Mouse (Mus musculus): ENCODE measurements at regions not wholly inside any gene's neighbourhood (a gene's known extent, or its start where the extent isn't known, plus 50 kb on each side); places are given as distances from the start of the nearest gene placed in this dataset.
"Not testable (repeated sequence)": the region's sequence is repeated elsewhere in the genome, so short reads cannot be mapped to it uniquely, and the experiment has no call there.

DNA sequence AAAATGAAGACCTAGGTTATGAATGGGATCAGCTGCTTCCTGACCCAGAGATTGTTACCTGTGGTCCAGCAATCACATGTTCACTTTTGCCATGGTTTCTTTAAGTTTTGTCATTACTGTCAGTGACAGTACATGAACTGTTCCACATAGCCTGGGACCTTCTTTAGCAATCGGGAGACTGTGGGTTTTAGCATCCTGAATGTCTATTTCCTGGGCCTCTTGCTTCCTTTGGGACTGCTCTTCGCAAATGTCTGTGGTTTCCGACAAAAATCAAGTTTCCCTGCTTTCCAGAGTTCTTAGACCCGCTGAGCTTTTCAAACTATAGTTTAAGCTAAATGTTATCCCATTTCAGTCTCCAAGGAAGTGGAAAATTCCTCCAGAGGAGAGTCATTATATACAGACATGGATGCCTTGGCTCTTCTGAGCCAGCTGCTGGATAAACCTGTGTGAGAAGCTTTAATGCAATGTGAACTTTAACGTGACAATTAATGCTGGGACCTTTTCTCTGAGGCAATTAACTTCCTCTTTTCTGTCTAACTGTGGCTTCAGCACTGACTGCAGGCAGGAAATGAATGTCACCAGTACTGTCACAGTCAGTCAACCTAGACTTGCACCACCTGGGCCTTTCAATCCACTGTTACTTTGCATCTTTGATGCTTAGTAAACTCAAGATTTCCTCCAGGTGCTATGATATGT, 847.0 kb downstream of the Ets1 start:
- DNase-seq: no peak

DNA sequence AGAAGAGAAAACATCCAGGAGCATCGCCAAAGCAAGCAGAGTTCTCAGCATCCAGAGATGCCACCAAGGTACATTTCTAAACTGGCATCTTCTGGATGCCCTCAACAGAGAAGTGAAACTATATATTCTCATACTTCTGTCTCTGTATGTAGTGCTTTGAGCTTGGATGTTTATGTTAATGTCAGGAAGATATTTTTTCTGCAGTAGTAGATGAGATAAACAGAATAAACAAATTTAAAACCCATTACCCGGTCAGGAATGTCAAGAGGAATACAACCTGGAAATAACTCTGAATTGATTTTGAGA, 847.5 kb downstream of the Ets1 start:
- no peak for DNase-seq

DNA sequence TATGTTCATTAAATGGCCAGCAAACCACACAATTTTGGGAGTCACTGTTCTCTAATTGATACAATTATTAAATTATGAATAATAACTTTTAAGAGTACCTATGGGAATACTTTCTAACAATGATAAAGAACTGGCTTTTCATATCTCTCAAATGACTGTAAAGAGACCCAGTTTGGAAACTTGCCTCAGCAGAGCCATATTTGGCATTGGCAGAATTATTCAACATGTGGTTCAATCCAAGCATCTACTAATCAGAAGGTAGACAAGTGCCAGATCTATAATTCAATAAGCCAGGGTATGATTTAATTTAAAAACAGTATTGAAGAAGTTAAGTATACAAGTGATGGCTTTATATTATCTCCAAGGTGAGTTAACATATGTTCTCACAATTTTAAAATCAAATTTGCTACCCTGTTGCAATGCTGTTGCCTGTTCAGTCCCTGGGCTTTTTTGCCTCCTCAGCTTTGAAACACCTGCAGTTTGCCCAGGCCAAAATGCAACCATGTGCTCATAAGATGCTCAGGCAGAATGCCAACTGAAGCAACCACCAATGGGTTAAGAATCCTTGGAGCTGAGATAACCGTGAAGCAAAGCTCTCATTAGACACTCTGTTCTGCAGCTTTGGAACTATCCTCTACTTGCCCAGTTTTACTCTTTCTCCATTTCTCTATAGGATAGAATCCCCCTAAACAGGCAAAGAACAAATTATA, 897.2 kb downstream of the Ets1 start:
- no peak for DNase-seq

DNA sequence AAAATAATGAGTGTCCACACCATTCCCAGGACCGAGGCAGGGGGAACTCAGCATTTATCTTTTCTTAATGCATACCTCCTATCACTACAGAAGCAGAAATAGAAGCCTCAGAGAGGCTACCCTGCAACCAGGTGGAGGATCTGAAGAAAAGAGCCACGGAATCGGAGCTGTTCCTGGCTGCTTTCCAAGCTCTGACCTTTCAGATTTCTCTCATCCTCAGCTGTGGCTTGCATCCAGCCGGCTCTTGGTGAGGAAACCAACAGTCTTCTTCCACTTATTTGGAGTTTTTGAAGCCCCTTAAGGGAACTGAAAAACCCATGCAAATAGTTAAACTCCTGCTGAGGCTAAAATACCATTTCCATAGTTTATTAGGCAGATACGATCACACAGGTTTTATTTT, 907.3 kb downstream of the Ets1 start:
- peak; percentile 11 for DNase-seq

DNA sequence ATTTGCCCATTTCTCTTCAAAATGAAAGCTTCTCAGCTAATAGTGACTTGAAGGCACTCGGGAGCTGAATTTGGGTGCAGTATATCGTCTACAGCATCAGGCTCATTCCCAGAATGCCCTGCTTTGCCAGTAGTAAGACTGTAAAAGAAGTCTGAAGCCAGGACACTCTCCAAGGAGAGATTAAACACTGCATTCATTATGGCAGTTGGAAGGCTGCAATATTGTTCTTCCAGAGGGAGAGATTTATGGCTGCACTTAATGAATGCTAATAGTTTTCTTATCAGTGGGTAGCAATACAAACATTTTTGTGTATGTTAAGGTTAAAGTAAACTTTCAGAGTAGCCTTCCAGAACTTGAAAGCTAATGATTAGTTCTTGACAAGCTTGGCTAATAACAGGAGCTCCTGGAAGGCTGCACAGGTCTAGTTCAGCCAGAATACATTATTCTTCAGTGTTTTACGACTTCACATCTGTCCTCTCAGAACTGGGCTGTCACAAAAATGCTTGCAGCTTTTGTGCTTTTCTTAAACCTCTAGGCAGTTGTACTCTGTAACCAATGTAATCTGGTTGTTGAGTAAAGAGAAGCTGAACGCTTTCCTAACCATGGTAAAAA, 910.2 kb downstream of the Ets1 start:
- no peak for DNase-seq

DNA sequence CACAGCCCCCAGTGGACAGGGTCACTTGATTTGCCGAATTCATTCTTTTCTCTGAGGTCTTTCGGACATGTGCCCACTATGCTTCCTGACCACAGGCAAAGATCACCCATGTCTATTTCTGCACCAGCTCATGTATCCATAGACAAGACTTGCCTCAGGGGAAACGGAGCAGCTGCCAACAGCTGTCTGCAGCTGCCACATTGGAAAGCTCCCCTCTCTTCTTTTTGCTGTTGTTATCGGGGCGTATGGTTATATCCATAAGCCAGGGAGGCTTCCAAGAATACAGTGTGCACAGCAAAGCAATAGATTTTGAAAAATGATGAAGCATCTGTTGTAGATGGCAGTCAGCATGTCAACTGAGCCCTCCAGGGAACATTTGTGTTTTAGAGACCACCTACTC, 913.4 kb downstream of the Ets1 start:
- no peak for DNase-seq

DNA sequence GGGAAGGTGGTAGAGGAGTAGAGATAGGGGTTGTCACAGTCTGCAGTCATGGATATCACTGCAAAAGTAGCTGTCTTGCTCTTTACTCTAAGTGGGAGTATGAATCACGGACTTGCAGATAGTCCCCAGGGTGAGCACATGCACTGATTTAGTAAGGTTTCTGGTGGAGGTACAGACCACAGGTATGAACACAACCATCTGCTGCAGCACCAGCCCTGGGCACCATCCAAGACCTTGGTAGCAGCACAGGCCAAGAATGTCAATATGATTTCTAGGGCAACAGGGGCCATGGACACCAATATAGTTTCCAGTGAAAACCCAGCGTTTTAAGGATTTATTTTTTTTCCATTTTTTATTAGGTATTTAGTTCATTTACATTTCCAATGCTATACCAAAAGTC, 913.7 kb upstream of the Kirrel3 start:
- no peak for DNase-seq

DNA sequence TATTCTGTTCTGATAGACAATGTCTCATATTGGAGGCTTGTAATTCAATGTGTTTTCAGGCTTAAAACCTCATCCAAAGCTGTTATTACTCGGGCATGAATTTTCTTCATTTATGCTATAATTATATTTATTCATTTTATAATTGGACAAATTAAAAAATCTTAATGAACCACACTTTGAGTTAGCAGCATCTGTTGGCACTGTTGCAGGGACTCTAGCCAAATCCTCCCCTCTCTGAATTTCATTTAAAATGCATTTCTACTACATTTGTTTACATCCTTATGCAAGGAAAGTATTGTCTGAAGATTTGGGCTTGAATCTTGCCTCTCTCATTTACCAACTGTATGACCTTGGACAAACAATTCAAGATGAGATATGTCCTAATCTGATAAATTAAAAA, 874.2 kb upstream of the Kirrel3 start:
- no peak for DNase-seq

DNA sequence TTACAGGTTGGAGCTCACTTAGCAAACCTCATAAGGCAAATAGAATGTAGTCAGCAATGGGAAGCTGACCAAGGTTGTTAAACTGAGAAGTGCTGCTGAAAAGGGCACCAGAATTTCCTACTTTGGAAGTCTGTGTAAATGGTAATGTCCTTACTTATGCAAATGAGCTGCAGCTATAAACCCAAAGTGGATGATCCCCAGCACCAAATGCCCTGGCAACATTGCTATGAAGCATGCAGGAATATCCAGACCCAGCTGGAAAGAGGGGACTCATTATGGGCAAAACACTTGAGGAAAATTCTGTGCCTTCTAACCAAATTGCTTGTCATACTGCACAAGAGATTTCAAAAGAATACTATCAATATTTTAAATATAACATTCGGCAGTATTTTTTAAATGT, 861.3 kb upstream of the Kirrel3 start:
- no peak for DNase-seq

DNA sequence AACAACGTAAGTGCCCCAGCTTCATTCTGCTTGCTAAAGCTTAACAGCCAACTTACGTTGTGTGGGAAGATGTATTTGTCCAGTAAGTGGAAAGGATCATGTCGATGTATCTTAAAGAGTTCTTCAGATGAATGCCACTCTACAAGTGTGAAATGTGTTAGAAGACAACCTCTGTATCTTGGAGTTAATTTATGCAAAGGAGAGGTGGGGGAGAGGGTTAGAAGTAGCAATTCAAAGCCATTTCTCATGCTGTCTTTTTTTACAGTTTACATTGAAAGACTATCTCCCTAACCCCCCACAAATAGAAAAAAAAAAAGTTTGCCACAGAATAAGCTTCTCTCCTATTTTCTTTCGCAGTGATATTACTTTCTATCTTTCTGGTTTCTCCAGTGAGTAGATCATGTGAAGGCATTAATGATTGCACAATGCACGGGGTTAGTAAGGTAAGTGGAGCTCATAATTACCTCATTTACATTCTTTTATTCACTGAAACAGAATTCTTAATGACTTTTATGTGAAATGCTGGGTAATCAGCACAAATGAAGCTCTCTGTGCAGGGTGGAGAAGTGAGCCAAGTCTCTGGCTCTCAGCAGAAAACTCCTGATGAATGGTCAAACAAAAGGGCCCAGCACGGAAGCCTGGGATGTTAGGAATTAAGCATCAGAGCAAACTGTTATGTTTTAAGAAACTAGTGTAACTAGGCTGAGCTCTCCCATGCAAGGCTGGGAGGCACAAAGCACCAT, 855.8 kb upstream of the Kirrel3 start:
- DNase-seq: no peak

DNA sequence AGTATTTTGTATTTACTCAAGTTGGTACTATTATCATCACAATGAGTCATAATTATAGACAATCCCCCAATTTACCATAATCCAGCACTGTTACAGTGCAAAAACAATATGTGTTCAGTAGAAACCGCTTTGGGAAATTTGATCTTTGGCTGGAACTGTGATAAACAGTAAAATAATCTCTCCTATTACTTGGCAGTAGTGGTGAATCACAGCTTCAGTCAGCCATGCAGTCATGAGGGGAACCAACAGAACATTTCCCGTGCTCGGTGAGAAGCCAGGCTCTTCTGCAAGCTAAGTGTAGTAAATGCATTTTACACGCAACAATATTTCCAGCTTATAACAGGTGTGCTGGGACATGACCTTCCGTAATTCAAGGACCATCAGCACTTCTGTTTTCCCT, 822.7 kb upstream of the Kirrel3 start:
- no peak for DNase-seq

DNA sequence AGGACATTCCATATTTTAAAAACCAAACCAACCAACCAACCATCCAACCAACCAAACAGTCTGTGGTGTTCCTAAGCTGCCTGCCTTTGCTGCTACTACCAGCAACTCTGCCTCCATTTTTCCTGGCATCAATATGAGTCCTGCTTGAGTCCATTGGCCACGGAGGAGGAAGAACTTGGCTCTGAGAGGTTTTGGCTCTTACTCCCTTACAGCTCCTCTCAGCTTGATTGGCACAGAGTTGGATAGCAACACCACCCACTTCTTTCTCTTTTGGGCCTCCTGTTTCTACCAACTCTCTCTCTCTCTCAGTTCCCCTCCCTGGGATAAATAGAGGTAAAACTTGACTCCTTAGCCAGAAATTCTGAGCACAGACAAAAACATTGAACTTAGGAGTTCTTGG, 804.6 kb upstream of the Kirrel3 start:
- no peak for DNase-seq

DNA sequence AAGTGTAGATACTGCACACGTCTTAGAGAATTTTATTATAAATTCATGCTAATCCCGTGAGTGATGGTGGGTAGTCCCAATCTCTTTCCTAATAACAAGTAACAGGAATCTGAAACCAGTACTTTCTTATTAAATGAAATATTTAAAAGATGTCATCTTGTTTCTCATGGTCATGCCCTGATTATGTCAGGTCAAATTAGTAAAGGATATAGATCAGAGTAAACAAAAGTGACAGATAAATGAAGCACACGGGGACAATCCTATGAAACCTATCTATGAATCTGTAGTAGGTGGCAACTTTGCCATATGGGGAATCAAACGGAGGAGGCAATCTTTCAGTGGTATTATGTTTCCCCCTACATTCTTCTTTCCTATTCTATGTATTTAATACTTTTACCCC, 794.0 kb upstream of the Kirrel3 start:
- DNase-seq: no peak

DNA sequence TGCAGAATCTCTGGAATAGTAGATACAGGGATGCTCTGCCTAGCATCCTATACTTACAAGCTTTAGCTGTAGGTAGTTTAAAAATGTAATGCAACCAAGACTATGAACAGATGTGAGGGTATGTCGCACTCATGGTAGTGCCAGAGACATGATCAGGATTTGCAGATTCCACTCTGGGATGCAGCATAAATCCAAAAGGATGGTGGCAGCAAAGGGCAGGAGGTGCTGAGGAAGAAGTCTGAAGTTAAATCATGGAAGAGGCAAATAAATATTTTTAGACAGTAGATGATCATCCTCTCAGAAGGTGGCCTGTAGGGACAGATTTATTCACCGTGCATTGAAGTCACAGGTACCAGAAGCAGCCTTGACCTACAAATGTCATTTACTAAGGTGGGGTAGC, 768.1 kb upstream of the Kirrel3 start:
- no peak for DNase-seq

DNA sequence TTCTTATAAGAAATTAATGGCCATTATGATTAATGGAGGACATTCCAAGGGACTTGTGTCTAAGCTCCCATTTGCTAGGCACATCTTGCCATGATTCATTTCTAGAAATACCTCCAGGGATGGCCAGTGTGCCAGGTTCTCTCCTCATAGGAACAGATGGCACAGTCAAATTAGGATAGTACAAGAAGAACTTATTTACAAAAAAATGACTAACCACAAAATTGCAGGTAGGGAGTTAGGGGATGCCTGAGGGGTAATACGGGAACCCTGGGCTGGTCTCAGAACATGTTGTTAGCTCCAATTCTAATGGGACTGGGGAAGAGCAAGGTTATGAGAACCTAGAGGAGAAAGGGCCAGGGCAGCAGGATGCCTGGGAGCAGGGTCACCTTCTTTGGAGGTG, 760.9 kb upstream of the Kirrel3 start:
- DNase-seq: no peak

DNA sequence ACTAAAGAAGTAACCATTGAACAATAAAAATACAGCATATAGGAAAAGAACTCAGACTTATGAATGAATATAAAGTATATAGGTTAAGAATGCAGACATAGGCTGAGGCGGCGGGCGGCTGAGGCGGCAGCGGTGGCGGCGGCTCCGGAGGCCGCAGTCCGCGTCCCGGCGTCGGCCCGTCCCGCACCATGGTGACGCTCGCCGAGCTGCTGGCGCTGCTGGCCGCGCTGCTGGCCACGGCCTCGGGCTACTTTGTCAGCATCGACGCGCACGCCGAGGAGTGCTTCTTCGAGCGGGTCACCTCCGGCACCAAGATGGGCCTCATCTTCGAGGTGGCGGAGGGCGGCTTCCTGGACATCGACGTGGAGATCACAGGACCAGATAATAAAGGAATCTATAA, 757.6 kb upstream of the Kirrel3 start:
- DNase-seq: not testable (repeated sequence)

DNA sequence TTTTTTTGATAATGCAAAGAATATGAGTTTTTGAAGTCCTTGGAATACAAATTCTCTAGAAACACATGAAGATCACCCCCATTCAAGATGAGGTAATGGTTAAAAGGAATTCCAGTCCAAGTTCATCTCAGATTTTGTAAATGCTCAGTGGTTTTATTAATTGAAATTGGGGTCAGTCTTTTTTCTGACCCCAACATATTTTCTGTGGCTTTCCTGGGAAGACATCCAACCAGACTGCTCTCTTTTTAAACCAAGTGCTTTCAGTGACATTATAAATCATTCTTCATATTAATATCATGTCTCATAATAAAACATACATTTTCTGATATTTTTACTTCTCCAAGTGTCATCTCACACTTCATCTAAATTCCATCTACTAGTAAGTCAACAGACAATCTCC, 725.0 kb upstream of the Kirrel3 start:
- no peak for DNase-seq

DNA sequence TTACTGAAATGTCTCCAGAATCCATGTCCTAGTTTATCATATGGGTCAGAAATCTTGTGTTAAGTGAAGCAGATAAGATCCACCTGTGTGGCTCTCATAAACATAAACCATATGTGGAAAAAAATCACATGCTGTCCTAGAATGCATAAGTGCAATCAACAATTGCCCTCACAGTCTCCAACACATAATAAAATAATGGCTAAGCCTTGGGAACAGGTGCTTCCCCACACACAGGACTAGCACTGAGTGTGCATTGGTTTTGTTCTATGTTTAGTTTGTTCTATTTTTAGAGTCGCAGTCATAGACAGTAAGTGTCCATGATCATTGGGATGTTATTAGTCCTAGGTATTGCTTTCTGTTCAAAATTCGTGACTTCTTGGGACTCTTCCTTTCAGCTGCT, 719.5 kb upstream of the Kirrel3 start:
- DNase-seq: no peak

DNA sequence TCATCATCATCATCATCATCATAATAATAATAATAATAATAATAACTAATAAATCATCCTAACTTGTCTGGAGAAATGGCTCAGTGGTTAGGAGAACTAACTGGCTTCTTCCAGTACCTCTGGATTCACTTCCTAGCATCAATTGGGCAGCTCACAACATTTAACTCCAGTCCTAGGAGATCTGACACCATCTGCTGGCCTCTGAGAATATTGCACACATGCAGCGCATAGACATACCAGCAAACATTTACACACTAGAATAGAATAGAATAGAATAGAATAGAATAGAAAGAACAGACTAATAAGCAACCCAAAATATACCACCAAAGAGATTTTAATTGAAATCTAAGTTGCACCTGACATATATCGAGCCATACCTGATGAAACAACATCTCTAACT, 715.9 kb upstream of the Kirrel3 start:
- DNase-seq: no peak

DNA sequence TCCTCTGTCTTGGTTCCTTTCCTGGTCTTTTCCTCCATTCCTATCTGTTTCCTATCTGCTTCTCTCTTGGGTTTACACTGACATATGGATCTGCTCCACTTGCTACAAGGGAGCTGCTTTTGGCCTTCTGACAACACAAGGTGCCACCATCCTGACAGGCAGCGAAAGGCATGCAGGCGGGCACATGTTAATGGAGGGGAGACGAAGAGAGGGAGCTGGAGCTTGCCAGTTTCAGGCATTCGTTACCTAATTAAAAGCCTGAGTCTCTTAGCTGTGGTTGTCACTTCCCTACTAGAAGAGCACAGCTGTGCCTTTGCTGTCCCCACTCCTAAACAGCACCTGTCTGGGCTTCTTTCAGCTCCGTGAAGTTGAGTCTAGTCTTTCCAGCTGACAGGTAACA, 711.5 kb upstream of the Kirrel3 start:
- DNase-seq: no peak

DNA sequence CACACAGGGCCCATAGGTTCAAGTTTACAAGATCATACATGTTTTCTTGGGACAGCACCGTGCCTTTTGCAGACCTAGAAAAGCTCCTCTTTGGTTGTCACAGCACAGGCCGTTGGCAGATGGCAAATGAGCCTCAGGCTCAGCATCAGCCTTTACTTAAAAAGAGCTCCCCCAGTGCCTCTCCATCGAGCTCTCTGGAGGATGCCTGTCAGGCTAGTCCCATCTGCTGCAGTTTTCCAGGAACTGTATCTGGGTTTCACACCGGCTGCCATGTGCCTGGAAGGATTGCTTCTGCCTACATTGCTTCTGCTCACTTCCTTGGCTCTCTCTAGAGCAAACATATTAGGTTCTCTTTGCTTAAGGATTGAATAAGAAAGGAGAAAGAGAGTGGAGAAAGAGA, 695.1 kb upstream of the Kirrel3 start:
- DNase-seq: peak; percentile 21

DNA sequence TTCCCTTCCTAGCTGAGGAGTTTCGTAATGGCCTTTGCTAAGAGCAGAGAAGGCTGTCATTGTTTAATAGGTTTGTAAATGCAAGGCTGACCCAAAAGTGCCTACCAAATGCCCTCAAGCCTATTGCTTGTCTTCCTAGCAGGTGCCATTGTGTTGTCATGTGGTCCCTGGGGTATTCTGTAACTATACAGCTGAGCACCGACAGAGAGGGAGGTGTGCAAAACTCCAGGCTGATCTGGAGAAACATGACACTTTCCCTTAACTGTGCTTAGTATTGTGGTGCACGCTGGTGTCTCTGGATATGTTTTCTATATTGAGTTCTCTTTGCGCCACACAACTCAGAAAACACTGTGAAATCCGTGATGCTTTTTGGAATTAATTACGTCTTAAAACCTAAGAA, 685.4 kb upstream of the Kirrel3 start:
- DNase-seq: no peak

DNA sequence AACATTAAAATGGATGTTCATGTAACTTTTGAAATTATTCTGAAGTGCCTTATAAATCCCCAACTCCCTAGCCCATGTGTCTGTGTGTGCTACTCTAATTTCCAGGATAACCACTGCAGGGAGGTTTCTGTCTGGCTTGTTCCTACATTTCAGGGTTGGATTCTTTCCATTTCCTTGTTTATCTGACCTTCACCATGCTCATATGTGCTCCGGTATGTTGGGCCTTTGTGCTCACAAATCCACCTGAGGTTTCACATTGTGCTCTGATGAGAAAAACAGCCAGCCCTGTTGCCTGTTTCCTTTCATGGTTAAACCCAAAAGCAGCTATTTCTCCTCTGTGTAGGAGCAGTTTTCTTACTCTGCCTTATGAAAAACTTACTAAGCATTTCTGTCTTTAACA, 684.9 kb upstream of the Kirrel3 start:
- no peak for DNase-seq

DNA sequence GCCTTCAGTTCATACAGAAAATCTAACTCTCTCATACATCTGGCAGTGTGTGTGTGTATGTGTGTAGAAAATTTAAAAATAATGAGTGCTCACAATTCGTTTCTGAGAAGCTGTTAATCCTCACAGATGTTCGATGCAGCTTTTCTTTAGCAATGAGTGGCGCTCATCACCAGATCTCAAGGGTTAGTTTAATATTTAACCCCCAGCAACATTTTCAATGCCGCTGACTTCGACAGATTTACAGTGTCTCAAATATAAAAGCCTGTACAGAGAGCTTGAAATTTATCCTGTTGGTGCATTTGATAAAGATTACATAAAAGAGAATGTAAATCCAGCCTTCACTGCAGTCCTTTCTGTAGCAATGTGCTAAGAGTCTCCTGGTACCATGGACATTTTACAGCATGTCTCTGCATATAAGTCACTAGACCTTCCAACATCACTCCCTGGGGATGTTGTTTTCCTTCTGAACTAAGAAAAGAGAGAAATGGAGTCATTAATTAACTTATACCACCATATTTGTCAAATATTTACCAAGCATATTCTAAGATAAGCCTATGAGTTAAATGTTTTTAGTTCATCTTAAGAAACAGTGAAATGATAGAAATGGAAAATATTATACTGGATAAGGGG, 670.8 kb upstream of the Kirrel3 start:
- DNase-seq: no peak

Data from right cerebral cortex, postnatal 14 days (tissue).